Comparison of ENCODE assay signal across 14 mouse cellular contexts in genomic region chr8:121642804-121643203, GRCm38 (mm10). TPM values are rescaled to one million over a fixed set of nuclear protein-coding genes. Genes with fewer than 3 reads are reported as not detected.
DNase-seq lines count a peak whose midpoint lies in the region; ATAC-seq and TF ChIP-seq lines count a peak whose summit lies in the region.
"Had no signal": no experiment of that assay in that cellular context is flagged by ENCODE, and none has a peak within 500 bp of the region (broad histone marks: within the 10 kb centered on the region; RNA-seq: fewer than 3 reads in every experiment).

No protein-coding gene starts in this region.

- no peak for DNase-seq in heart, adult 2 months
- no peak for DNase-seq in midbrain, embryonic 10.5 days (ENCODE audit: low spot score)
- no peak for DNase-seq in liver
- no peak for DNase-seq in urinary bladder, postnatal 36 days (ENCODE audit: low spot score in 2 of 2)
- DNase-seq: adrenal gland, adult 8-10 months; kidney, postnatal 10 days; liver, embryonic 13.5 days; lung, postnatal 4 days; thymus, postnatal 4 days had no signal

- H3K9ac ChIP-seq in heart, embryonic 13.5 days = peak overlapping the region; percentile 58; the same call in 1 of the 2 replicates
- H3K9ac ChIP-seq in heart, adult 2 months (ENCODE audit: low read depth, low read length) = no peak overlapping the region
- H3K9ac ChIP-seq in midbrain, embryonic 15.5 days = no peak overlapping the region; the same call in 1 of the 2 replicates
- H3K9ac ChIP-seq in hindbrain, embryonic 15.5 days = 0 out of 2 replicates have a peak overlapping the region, but pooled peaks have one; percentile 14
- H3K9ac ChIP-seq: liver, embryonic 13.5 days had no signal

- H3K9me3 ChIP-seq in heart, embryonic 13.5 days = no peaks in the 10 kb centered on the region
- H3K9me3 ChIP-seq in midbrain, embryonic 15.5 days = no peaks in the 10 kb centered on the region
- H3K9me3 ChIP-seq in midbrain, embryonic 10.5 days (replicated peaks) = no peaks in the 10 kb centered on the region
- H3K9me3 ChIP-seq in hindbrain, embryonic 15.5 days = no peaks in the 10 kb centered on the region
- H3K9me3 ChIP-seq: liver, embryonic 13.5 days had no signal

- peaks cover 14% of the 10 kb centered on the region for H3K79me2 ChIP-seq in heart, adult 2 months (replicated peaks; ENCODE audit: control insufficient read depth, insufficient read depth, low read length)

- no peaks in the 10 kb centered on the region for H3K27me3 ChIP-seq in heart, embryonic 13.5 days (replicated peaks)
- H3K27me3 ChIP-seq in heart, adult 2 months (ENCODE audit: control insufficient read depth, insufficient read depth, low read length) = no peaks in the 10 kb centered on the region
- H3K27me3 ChIP-seq in midbrain, embryonic 15.5 days (replicated peaks) = no peaks in the 10 kb centered on the region
- no peaks in the 10 kb centered on the region for H3K27me3 ChIP-seq in midbrain, embryonic 10.5 days (ENCODE audit: low read depth, poor library complexity, severe bottlenecking)
- no peaks in the 10 kb centered on the region for H3K27me3 ChIP-seq in hindbrain, embryonic 15.5 days

- H3K27ac ChIP-seq in heart, embryonic 13.5 days (replicated peaks) = peak overlapping the region; percentile 59
- no peak overlapping the region for H3K27ac ChIP-seq in heart, adult 2 months
- H3K27ac ChIP-seq in midbrain, embryonic 15.5 days = peak overlapping the region; percentile 39; the same call in 1 of the 2 replicates
- H3K27ac ChIP-seq in midbrain, embryonic 10.5 days (replicated peaks) = no peak overlapping the region
- 0 out of 2 replicates have a peak overlapping the region, but pooled peaks have one; percentile 2 for H3K27ac ChIP-seq in hindbrain, embryonic 15.5 days (replicated peaks)
- H3K27ac ChIP-seq: left cerebral cortex, adult 2 months; liver, embryonic 13.5 days had no signal

- no peak overlapping the region for H3K4me2 ChIP-seq in heart, embryonic 13.5 days
- H3K4me2 ChIP-seq in midbrain, embryonic 15.5 days = no peak overlapping the region
- no peak overlapping the region; the same call in 1 of the 2 replicates for H3K4me2 ChIP-seq in hindbrain, embryonic 15.5 days
- H3K4me2 ChIP-seq: liver, embryonic 13.5 days had no signal

- 70% methylated on average over 3 of the region's 3 CpGs for WGBS in heart, embryonic 13.5 days
- 52% methylated on average over 3 of the region's 3 CpGs for WGBS in heart, adult 2 months
- WGBS in midbrain, embryonic 15.5 days = 83% methylated on average over 3 of the region's 3 CpGs
- WGBS in midbrain, embryonic 10.5 days = 86% methylated on average over 3 of the region's 3 CpGs
- WGBS in hindbrain, embryonic 15.5 days = 70% methylated on average over 3 of the region's 3 CpGs

- ATAC-seq in heart, embryonic 13.5 days (ENCODE audit: extremely low read depth, insufficient number of reproducible peaks, low FRiP score, low TSS enrichment) = no peak
- 0 out of 2 replicates have a peak, but pooled peaks have one; percentile 13 for ATAC-seq in midbrain, embryonic 15.5 days (replicated peaks)
- no peak for ATAC-seq in hindbrain, embryonic 15.5 days (ENCODE audit: low FRiP score, low read depth)
- ATAC-seq: CD4-positive, CD25-positive, alpha-beta regulatory T cell, adult 4 months had no signal

- no peaks in the 10 kb centered on the region; the same call in 1 of the 2 replicates for H3K36me3 ChIP-seq in heart, embryonic 13.5 days
- no peaks in the 10 kb centered on the region for H3K36me3 ChIP-seq in heart, adult 2 months (ENCODE audit: control insufficient read depth, insufficient read depth, low read length)
- H3K36me3 ChIP-seq in midbrain, embryonic 15.5 days (replicated peaks) = no peaks in the 10 kb centered on the region
- H3K36me3 ChIP-seq in midbrain, embryonic 10.5 days = peaks cover 12% of the 10 kb centered on the region
- no peaks in the 10 kb centered on the region for H3K36me3 ChIP-seq in hindbrain, embryonic 15.5 days
- H3K36me3 ChIP-seq: liver, embryonic 13.5 days had no signal

- intact Hi-C loops in heart, adult 2 months (cut with DNase I) = no loop called here

- H3K4me3 ChIP-seq in heart, embryonic 13.5 days = no peak overlapping the region
- H3K4me3 ChIP-seq in heart, adult 2 months = no peak overlapping the region
- H3K4me3 ChIP-seq in midbrain, embryonic 15.5 days = no peak overlapping the region
- H3K4me3 ChIP-seq in midbrain, embryonic 10.5 days = no peak overlapping the region
- H3K4me3 ChIP-seq in hindbrain, embryonic 15.5 days = no peak overlapping the region
- H3K4me3 ChIP-seq: left cerebral cortex, adult 2 months; liver, embryonic 13.5 days had no signal

- no peak for TF ChIP-seq POLR2A in heart, adult 2 months (IDR thresholded peaks at IDR 0.05; ENCODE audit: insufficient read depth, low read depth, low read length)

- no peak for TF ChIP-seq CTCF in heart, adult 2 months (IDR thresholded peaks at IDR 0.05)

- TF ChIP-seq EP300 in heart, adult 2 months (IDR thresholded peaks at IDR 0.05; ENCODE audit: insufficient read depth, low read depth, low read length) = no peak

- peaks cover 73% of the 10 kb centered on the region for H3K4me1 ChIP-seq in heart, embryonic 13.5 days
- peaks cover 51% of the 10 kb centered on the region for H3K4me1 ChIP-seq in heart, adult 2 months (ENCODE audit: control insufficient read depth, insufficient read depth, low read length)
- peaks cover 75% of the 10 kb centered on the region for H3K4me1 ChIP-seq in midbrain, embryonic 15.5 days
- H3K4me1 ChIP-seq in midbrain, embryonic 10.5 days = peaks cover 44% of the 10 kb centered on the region
- H3K4me1 ChIP-seq in hindbrain, embryonic 15.5 days (replicated peaks) = peaks cover 76% of the 10 kb centered on the region

RNA-seq across cellular contexts. Expression of gene Zcchc14, which starts 9.9 kb away (rescaled TPM):
- 7.8 and 8.7 TPM in 2 replicates for polyA plus RNA-seq in heart, embryonic 13.5 days (2015; fragmentation: Nextera tagmentation; extraction: Ambion mirVana)
- total RNA-seq in heart, adult 2 months (2021) = 10 to 100 TPM; 28.5 to 30.0 TPM
- 17.6 and 22.1 TPM in 2 replicates for polyA plus RNA-seq in heart, adult 2 months (2012; rRNA removed)
- 25.4 and 28.0 TPM in 2 replicates for polyA plus RNA-seq in midbrain, embryonic 15.5 days (2015; fragmentation: Nextera tagmentation; extraction: Ambion mirVana)
- 14.9 and 18.6 TPM in 2 replicates for polyA plus RNA-seq in midbrain, embryonic 10.5 days (2016; fragmentation: Nextera tagmentation; extraction: Ambion mirVana)
- polyA plus RNA-seq in hindbrain, embryonic 15.5 days (2015; fragmentation: Nextera tagmentation; extraction: Ambion mirVana) = 21.6 and 23.9 TPM in 2 replicates

RNA-seq across cellular contexts. Expression of gene Map1lc3b, which starts 52.6 kb away (rescaled TPM):
- polyA plus RNA-seq in heart, embryonic 13.5 days (2015; fragmentation: Nextera tagmentation; extraction: Ambion mirVana) = 187 and 188 TPM in 2 replicates
- total RNA-seq in heart, adult 2 months (2021) = 100 to 1,000 TPM; 235 to 277 TPM
- 129 and 131 TPM in 2 replicates for polyA plus RNA-seq in heart, adult 2 months (2012; rRNA removed)
- polyA plus RNA-seq in midbrain, embryonic 15.5 days (2015; fragmentation: Nextera tagmentation; extraction: Ambion mirVana) = 372 and 386 TPM in 2 replicates
- polyA plus RNA-seq in midbrain, embryonic 10.5 days (2016; fragmentation: Nextera tagmentation; extraction: Ambion mirVana) = 208 and 250 TPM in 2 replicates
- 349 and 352 TPM in 2 replicates for polyA plus RNA-seq in hindbrain, embryonic 15.5 days (2015; fragmentation: Nextera tagmentation; extraction: Ambion mirVana)

Comparison
In these comparisons a context has a peak if more than half of its experiments do, and no peak if none do; other contexts are left out.
1. H3K27ac ChIP-seq: peak in heart, embryonic 13.5 days (single experiment), midbrain, embryonic 15.5 days (single experiment) and hindbrain, embryonic 15.5 days (single experiment); none in heart, adult 2 months (single experiment) and midbrain, embryonic 10.5 days (single experiment).
2. H3K9ac ChIP-seq: peak in heart, embryonic 13.5 days (single experiment) and hindbrain, embryonic 15.5 days (single experiment); none in heart, adult 2 months (single experiment) and midbrain, embryonic 15.5 days (single experiment).